Mouse (Mus musculus): ENCODE measurements around the gene Sfxn1.

Sfxn1 gene

DNA sequence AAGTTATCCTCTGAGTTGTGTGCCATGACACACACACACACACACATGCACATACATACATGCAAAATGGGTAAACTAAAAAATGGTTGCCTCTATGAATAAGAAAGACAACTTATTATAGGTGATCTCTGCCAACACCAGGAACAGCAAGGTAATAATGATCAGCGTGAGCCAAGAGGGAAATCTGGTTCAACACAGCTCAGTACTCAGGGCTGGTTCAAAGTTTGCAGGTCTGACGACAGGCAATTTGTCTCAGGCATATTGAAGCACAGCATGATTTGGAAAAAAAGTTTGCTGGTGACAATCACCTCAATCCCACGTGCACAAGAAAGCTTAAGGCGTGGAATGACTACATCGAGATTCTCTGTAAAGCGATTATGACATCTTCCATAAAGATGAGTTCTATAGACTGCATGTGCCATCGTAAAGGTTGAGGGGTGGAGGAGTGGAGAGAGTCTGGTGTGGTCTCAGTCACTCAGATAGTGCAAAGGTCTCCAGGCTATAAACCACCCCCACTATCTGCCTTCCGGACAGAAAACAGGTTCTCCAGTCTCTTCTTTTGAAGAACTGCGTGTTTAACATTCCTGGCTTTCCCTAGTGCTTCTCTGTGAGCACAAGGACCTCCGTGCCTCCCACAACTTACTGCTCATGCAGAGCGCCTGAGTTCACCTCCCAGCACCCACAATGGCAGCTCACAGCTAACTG is 6.0 kb downstream of the Sfxn1 start:
- no peak for DNase-seq (ENCODE audit: low read depth, low spot score)

DNA sequence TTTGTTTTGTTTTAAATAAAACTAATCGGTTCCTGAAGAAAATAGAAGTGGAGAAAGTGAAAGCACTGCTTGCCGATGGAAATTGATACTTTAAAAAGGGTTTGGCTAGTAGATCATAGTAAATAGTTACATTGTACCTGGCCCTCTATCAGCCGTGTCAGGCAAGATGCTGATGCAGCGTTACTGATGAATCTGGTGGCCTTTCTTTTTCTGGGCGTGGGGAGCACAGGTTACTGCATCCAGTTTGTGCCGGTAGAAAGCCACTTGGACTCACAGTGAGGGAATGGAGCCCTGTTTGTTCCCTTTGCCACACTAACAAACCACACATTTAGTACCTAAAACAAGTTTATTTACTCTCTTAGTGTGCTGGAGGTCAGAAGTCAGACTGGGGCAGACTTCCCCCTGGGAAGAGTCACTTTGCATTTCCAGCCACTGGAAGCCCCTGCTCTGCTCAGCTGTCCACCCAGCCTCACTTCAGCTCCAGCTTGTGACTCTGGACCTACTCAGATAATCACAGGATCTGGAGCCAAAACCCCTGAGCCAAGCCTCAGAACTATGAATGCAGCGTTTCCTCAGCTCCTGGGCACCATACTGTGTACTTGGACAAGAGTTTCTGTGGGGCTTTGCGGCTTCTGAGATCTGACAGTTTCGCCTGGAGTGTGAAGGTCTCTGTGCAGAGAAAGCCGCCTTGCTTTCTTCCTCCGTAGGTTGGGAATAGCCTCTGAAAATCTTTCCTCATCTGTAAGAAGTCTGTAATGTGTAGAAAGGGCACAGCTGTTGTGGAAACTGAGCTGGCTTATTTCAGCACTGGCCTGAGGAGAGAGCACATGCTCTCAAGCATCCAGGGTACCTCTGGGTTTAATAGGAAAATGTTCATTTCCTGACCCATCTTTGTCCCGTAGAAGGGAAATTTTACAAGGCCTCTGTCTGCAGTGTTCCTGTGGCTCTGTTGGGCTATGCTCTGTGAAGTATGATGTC is 8.4 kb downstream of the Sfxn1 start:
- DNase-seq (ENCODE audit: low read depth, low spot score): no peak

DNA sequence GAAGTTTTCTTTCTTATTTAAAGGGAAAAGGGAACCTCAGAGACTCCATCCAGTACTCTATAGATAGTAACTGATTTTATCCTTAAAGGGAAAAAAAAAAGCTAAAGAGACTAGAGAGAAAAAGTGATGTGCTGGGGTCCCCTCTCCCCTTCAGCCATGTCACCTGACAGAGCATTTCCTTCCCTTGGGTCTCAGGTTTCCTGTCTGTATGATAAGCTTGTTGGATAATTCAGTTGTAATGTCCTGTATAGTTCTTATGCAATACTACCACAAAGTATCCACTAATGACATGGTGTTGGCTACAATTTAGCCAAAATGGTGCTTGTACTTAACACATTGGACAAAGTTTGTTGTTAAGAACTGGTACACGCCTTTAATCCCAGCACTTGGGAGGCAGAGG is 9.1 kb downstream of the Sfxn1 start:
- DNase-seq (ENCODE audit: low read depth, low spot score): no peak

DNA sequence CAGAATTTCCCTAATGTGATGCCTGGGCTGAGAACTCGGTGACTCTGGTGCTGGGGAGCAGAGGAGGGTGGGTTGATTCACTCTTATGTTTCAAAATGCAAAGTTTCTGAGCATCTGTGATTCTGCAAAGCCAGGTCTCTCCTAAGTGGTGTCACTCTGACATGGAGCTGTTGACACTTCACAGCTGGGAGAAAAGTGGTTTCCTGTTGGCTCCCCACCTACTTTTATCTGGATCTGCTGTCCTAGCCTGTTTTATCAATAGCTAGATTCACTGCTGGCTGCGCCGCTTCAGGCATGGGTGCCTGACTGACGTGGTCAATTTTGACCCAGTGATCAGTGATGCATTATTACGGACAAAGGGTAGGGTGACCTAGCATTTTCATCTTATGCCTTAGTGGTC is 11.3 kb downstream of the Sfxn1 start:
- no peak for DNase-seq (ENCODE audit: low read depth, low spot score)

- DNase-seq (ENCODE audit: low read depth, low spot score): no peak
Measured at GRCm38 (mm10) chr13:54084178-54084577, 12.5 kb downstream of the Sfxn1 start.

- no peak for DNase-seq (ENCODE audit: low read depth, low spot score)
Measured at GRCm38 (mm10) chr13:54084826-54085225, 13.2 kb downstream of the Sfxn1 start.

- DNase-seq (ENCODE audit: low read depth, low spot score): no peak
Measured at GRCm38 (mm10) chr13:54085266-54085665, 13.6 kb downstream of the Sfxn1 start.

GRCm38 (mm10) chr13:54091719-54092118 is 20.1 kb downstream of the Sfxn1 start:
- no peak for DNase-seq (ENCODE audit: low read depth, low spot score)

GRCm38 (mm10) chr13:54094349-54094748 is 22.7 kb downstream of the Sfxn1 start:
- DNase-seq (ENCODE audit: low read depth, low spot score): no peak

- DNase-seq (ENCODE audit: low read depth, low spot score): no peak
Measured at GRCm38 (mm10) chr13:54094963-54095362, 23.3 kb downstream of the Sfxn1 start.

- DNase-seq (ENCODE audit: low read depth, low spot score): no peak
Measured at GRCm38 (mm10) chr13:54095721-54096120, 24.1 kb downstream of the Sfxn1 start.

- DNase-seq (ENCODE audit: low read depth, low spot score): no peak
Measured at GRCm38 (mm10) chr13:54097227-54097626, 25.6 kb downstream of the Sfxn1 start.

GRCm38 (mm10) chr13:54097797-54098196 is 26.1 kb downstream of the Sfxn1 start:
- DNase-seq (ENCODE audit: low read depth, low spot score): no peak

DNA sequence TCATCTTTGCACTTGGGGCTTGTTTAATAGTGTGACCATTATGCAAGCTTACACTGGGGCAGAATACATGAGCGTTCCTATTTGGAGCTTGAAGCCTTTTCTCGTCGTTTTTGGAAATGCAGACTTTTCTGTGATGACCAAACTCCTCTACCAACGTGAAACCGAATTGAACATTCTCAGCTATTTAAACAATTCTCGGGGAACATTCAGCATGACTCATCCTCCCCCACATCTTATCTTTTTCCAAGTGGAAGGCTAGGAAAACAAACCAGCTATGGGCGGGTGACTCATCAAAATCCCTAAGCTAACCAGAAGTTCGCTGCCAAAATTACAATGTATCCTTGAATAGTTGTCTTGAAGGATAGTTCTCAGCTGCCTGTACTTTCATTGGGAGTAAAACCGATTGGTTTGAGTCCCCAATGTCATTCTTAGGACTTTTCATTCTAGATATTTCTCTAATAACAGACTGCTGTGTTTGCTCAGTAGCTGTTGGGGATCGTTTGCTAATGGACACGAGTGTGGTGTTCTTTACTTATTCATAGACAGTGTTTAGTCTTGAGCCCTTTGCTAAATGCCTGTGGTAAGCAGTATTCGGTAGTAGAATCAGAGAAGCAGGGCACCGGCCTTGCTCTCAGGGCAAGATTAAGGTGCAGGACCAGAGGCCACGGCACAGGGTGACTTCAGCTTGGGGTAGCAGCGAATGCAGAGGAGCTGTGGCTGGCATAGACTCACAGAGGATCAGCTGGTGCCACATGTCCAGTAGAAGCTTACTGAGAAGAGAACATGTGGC is 29.6 kb downstream of the Sfxn1 start:
- no peak for DNase-seq (ENCODE audit: low read depth, low spot score)

- no peak for DNase-seq (ENCODE audit: low read depth, low spot score)
Measured at GRCm38 (mm10) chr13:54102061-54102460, 30.4 kb downstream of the Sfxn1 start.

DNA sequence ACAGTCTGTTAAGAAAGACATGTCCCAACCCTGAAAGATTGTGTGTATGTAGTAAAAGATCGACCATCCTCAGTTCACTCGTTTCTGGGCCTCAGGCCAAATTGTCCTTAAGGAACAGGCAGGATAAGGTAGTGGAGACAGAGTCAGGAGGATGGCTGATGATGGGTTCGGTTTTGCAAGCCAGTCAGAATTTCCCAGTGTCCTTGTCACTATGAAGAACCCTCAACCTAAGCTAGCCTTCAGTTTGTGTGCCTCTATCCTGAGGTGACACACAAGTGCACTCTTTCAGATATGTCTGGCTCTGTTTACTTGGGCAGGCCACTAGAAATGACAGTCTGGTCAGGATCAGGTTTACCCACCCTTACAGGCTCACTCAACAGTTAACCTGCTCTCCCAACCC is 31.6 kb downstream of the Sfxn1 start:
- DNase-seq (ENCODE audit: low read depth, low spot score): no peak

DNA sequence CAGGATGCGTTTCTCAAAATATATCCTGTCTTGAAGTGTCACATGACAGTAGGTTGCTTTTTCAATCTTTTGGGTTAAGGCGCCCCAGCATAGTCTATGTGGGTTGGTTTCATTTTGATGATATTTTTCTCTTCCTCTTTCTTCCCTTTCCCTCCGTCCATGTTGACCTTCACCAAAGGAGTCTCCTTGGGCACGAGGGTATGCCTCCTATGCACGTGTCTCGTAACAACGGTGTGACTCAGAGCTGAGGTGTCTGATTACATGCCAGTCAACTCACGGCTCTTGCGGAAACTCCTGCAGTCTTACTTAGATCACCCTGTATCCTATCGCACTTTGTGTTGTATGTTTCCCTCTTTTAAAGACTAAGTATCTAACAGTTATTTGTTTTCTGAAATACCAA is 32.2 kb downstream of the Sfxn1 start:
- DNase-seq (ENCODE audit: low read depth, low spot score): no peak

DNA sequence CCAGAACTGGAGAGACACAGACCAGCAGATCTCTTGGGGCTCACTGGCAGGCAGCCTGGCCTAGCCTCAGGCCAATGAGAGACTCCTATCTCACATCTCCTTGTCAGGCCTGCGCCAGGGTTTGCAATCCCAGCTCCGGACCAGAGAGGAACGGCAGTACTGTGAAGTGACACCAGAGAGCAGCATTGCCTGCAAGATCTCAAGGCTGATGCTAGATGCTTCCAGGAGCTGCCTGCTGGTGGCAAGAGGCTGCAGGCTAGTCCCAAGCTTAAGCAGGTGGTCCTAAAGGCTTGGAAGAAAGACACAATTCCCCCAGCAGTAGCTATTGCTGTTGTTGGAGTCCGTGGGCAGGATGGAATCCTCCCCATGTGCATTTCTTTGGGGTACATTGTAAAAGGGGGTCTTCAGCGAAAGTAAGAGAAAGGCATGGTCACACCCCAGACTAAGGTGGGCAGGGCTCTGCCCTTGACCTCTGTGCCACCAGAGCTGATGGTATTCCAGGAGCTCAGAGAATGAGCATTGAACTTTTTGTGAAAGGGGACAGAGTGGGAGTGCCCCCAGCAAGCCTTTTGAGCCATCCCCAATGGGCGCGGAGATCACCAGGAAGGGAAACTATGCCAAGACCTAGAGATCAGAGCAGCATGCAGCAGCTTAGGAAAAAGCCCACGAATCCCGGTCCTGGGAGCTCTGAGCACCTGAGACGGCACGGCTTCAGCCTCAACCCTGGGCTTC is 42.3 kb downstream of the Sfxn1 start:
- peak; percentile 62 for DNase-seq (ENCODE audit: low read depth, low spot score)

- no peak for DNase-seq (ENCODE audit: low read depth, low spot score)
Measured at GRCm38 (mm10) chr13:54114931-54115330, 43.3 kb downstream of the Sfxn1 start.

DNA sequence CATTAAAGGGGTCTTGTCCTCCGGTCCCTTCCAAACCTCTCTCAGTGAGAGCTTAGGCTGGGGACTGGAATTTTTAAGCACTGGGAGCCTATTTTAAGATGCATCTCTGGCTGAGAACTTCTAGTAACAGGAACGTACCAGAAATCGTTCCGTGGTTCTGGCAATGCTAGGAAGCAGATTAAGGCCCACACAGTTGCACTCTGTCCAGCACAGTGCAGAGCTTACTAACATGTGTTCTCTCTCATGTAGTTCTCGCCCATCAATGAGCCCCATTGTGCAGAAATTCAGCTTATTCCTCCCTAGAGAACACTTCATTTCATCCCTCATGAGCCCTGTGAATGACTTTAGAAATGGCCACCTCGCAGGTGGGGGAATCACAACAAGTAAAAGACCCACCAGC is 44.1 kb downstream of the Sfxn1 start:
- no peak for DNase-seq (ENCODE audit: low read depth, low spot score)

DNA sequence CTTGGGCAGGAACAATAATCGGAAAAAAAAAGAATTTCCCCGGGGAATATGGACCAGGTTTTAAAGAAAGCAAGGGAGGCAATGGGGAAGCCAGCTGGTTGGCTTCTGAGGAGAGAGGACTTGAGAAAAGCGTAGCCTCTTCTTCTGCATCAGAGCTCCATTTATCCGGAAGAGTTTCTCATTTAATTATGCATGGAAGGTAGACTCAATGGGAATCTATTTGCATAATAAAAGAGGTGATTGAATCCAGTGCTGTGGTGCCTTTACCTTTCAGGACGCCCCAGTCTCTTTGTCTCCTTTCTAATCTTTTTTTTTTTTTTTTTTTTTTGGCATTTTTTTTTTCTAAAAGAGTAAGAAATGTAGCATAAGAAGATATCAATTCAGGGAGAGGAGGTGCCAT is 46.7 kb downstream of the Sfxn1 start:
- peak; percentile 22 for DNase-seq (ENCODE audit: low read depth, low spot score)

All from WW6 (cell line).